Mouse (Mus musculus) liver, postnatal 0 days (tissue): ENCODE measurements at regions not wholly inside any gene's neighbourhood (a gene's known extent, or its start where the extent isn't known, plus 50 kb on each side); places are given as distances from the start of the nearest gene placed in this dataset.

Experiments used
- ATAC-seq: fragments of 200-750 bp; cut with Nextera tagmentation; 2 replicates; pipeline ENCODE4 v1.8.0; 2017; ENCODE audit warnings: mild to moderate bottlenecking, moderate library complexity
- DNase-seq: peaks from one replicate; pipeline ENCODE4 v3.0.0-alpha.2; 2016
- H3K27ac ChIP-seq: fragments of 300-500 bp; sonication (generic); 2 replicates; pipeline ENCODE4 v1.5.1; 2014; ENCODE audit warnings: antibody characterized with exemption, moderate library complexity, mild to moderate bottlenecking, low read depth
- H3K27me3 ChIP-seq: fragments of 300-500 bp; sonication (generic); 2 replicates; pipeline ENCODE4 v1.6.1; 2014; ENCODE audit warnings: low read length, control low read depth, mixed read lengths; ENCODE audit not compliant: insufficient read depth
- H3K36me3 ChIP-seq: fragments of 300-500 bp; sonication (generic); replicated peaks from 2 replicates; pipeline ENCODE4 v1.6.1; 2014; ENCODE audit warnings: mild to moderate bottlenecking, control low read depth, low read length, moderate library complexity, mixed read lengths; ENCODE audit not compliant: insufficient read depth
- H3K4me1 ChIP-seq: fragments of 300-500 bp; sonication (generic); 2 replicates; pipeline ENCODE4 v1.6.1; 2014; ENCODE audit warnings: antibody characterized with exemption, mild to moderate bottlenecking, control low read depth; ENCODE audit not compliant: insufficient read depth
- H3K4me2 ChIP-seq: fragments of 300-500 bp; sonication (generic); 2 replicates; pipeline ENCODE4 v1.6.1; 2014; ENCODE audit warnings: low read depth, mild to moderate bottlenecking, low read length, moderate library complexity, mixed read lengths
- H3K4me3 ChIP-seq: fragments of 300-500 bp; sonication (generic); 2 replicates; pipeline ENCODE4 v1.5.1; 2014; ENCODE audit warnings: low read depth, low read length
- H3K9ac ChIP-seq: fragments of 300-500 bp; sonication (generic); replicated peaks from 2 replicates; pipeline ENCODE4 v1.6.1; 2014; ENCODE audit warnings: mild to moderate bottlenecking, moderate library complexity
- H3K9me3 ChIP-seq: fragments of 300-500 bp; sonication (generic); 2 replicates; pipeline ENCODE4 v1.6.1; 2016; ENCODE audit warnings: mild to moderate bottlenecking, control low read depth, low read length, mixed read lengths
- CTCF ChIP-seq: sonication (generic); IDR thresholded peaks from 2 replicates; pipeline ENCODE4 v1.5.1; 2016; ENCODE audit warnings: antibody characterized with exemption, low read depth
- EP300 ChIP-seq: IDR thresholded peaks from 2 replicates; pipeline ENCODE4 v1.6.1; 2016; ENCODE audit warnings: antibody characterized with exemption, low read depth, mild to moderate bottlenecking
- WGBS: fragments of 180-500 bp; shearing (Covaris S2); extraction: QIAGEN DNeasy Blood & Tissue Kit; methylation state at CpG from one replicate; pipeline ENCODE4 v1.1.7; 2014; ENCODE audit not compliant: insufficient replicate concordance; 5-methylcytosine and 5-hydroxymethylcytosine counted together

GRCm38 (mm10) chr16:46878739-46879138, 380.4 kb upstream of the Nectin3 start:
- no peak overlapping the region for H3K4me2 ChIP-seq
- no peaks in the 10 kb centered on the region for H3K36me3 ChIP-seq
- DNase-seq (no peak), ATAC-seq (no peak)
- H3K27ac ChIP-seq = no peak overlapping the region
- no peaks in the 10 kb centered on the region for H3K9me3 ChIP-seq
- no peak overlapping the region for H3K4me3 ChIP-seq
- no peaks in the 10 kb centered on the region for H3K27me3 ChIP-seq
- WGBS = 70% methylated on average over 2 of the region's 2 CpGs
- no peaks in the 10 kb centered on the region for H3K4me1 ChIP-seq
- H3K9ac ChIP-seq = no peak overlapping the region
- TF ChIP-seq EP300 = no peak
- no peak for TF ChIP-seq CTCF

GRCm38 (mm10) chr16:46863959-46864358, 365.6 kb upstream of the Nectin3 start:
- no peaks in the 10 kb centered on the region for H3K36me3 ChIP-seq
- ATAC-seq (no peak), DNase-seq (no peak)
- no peak overlapping the region for H3K4me3 ChIP-seq
- H3K27me3 ChIP-seq = no peaks in the 10 kb centered on the region
- H3K27ac ChIP-seq = no peak overlapping the region
- H3K9me3 ChIP-seq = no peaks in the 10 kb centered on the region
- 80% methylated on average over 2 of the region's 2 CpGs for WGBS
- no peak overlapping the region for H3K4me2 ChIP-seq
- H3K4me1 ChIP-seq = no peaks in the 10 kb centered on the region
- TF ChIP-seq CTCF = no peak
- TF ChIP-seq EP300 = no peak
- no peak overlapping the region for H3K9ac ChIP-seq

GRCm38 (mm10) chr16:46849534-46849933, 351.2 kb upstream of the Nectin3 start:
- Histone ChIP-seq H3K36me3 (no peaks in the 10 kb centered on the region), H3K4me2 (no peak overlapping the region), H3K4me3 (no peak overlapping the region), H3K9ac (no peak overlapping the region), H3K4me1 (peaks cover 2% of the 10 kb centered on the region; the same call in 1 of the 2 replicates), H3K27me3 (no peaks in the 10 kb centered on the region), H3K27ac (peak overlapping the region; percentile 69; the same call in 1 of the 2 replicates), H3K9me3 (no peaks in the 10 kb centered on the region)
- 0 out of 2 replicates have a peak, but pooled peaks have one; percentile 10 for TF ChIP-seq EP300
- TF ChIP-seq CTCF = no peak
- DNase-seq (peak; percentile 29), ATAC-seq (peak; percentile 91)
- WGBS = 43% methylated on average over 4 of the region's 4 CpGs

GRCm38 (mm10) chr16:46848755-46849154, 350.4 kb upstream of the Nectin3 start:
- no peaks in the 10 kb centered on the region for H3K9me3 ChIP-seq
- H3K4me2 ChIP-seq = no peak overlapping the region
- no peak overlapping the region for H3K9ac ChIP-seq
- H3K27ac ChIP-seq = peak overlapping the region; percentile 69
- H3K27me3 ChIP-seq = no peaks in the 10 kb centered on the region
- ATAC-seq (no peak), DNase-seq (no peak)
- no peak overlapping the region for H3K4me3 ChIP-seq
- no peak for TF ChIP-seq CTCF
- no peak for TF ChIP-seq EP300
- peaks cover 2% of the 10 kb centered on the region; the same call in 1 of the 2 replicates for H3K4me1 ChIP-seq
- no peaks in the 10 kb centered on the region for H3K36me3 ChIP-seq

GRCm38 (mm10) chr16:46847707-46848356, 349.5 kb upstream of the Nectin3 start:
- H3K27ac ChIP-seq = no peak overlapping the region
- H3K9ac ChIP-seq = no peak overlapping the region
- H3K4me1 ChIP-seq = peaks cover 2% of the 10 kb centered on the region; the same call in 1 of the 2 replicates
- no peak for DNase-seq
- no peak overlapping the region for H3K4me2 ChIP-seq
- TF ChIP-seq CTCF = no peak
- no peak for TF ChIP-seq EP300
- no peaks in the 10 kb centered on the region for H3K27me3 ChIP-seq
- no peaks in the 10 kb centered on the region for H3K36me3 ChIP-seq
- H3K4me3 ChIP-seq = no peak overlapping the region
- ATAC-seq = no peak
- no peaks in the 10 kb centered on the region for H3K9me3 ChIP-seq
- WGBS = 65% methylated on average over 3 of the region's 3 CpGs

GRCm38 (mm10) chr16:46841179-46841578, 342.9 kb upstream of the Nectin3 start:
- Histone ChIP-seq H3K9ac (no peak overlapping the region), H3K27me3 (no peaks in the 10 kb centered on the region), H3K36me3 (no peaks in the 10 kb centered on the region), H3K4me1 (no peaks in the 10 kb centered on the region; the same call in 1 of the 2 replicates), H3K4me3 (no peak overlapping the region), H3K9me3 (no peaks in the 10 kb centered on the region), H3K4me2 (no peak overlapping the region), H3K27ac (no peak overlapping the region)
- TF ChIP-seq EP300 = no peak
- no peak for TF ChIP-seq CTCF
- WGBS = 63% methylated on average over 2 of the region's 2 CpGs
- DNase-seq (no peak), ATAC-seq (no peak)

- ATAC-seq (no peak), DNase-seq (no peak)
- H3K9me3 ChIP-seq = no peaks in the 10 kb centered on the region
- H3K4me1 ChIP-seq = no peaks in the 10 kb centered on the region; the same call in 1 of the 2 replicates
- H3K27ac ChIP-seq = no peak overlapping the region
- H3K36me3 ChIP-seq = no peaks in the 10 kb centered on the region
- H3K4me2 ChIP-seq = no peak overlapping the region
- H3K27me3 ChIP-seq = no peaks in the 10 kb centered on the region
- no peak overlapping the region for H3K4me3 ChIP-seq
- TF ChIP-seq EP300 (no peak), CTCF (no peak)
- H3K9ac ChIP-seq = no peak overlapping the region
These were observed 342.4 kb upstream of the Nectin3 start for GRCm38 (mm10) chr16:46840764-46841163.
